Mouse (Mus musculus): ENCODE data around the gene Alpl. TPM values are rescaled to one million over a fixed set of nuclear protein-coding genes. Genes with fewer than 3 reads are reported as not detected.

The Alpl gene
- polyA plus RNA-seq (2015; fragmentation: Nextera tagmentation; extraction: Ambion mirVana), result 0.72 and 0.73 TPM in 2 replicates

- Histone ChIP-seq H3K27me3 (replicated peaks; ENCODE audit: control insufficient read depth, insufficient read depth, low read length) (peaks cover 31% of the 10 kb centered on the region), H3K27ac (ENCODE audit: low read depth, low read length) (no peak within 1 kb of the TSS), H3K4me2 (replicated peaks; ENCODE audit: low read depth) (peak within 1 kb of the TSS; percentile 67), H3K9ac (ENCODE audit: low read depth, low read length) (no peak within 1 kb of the TSS), H3K36me3 (ENCODE audit: control insufficient read depth, insufficient read depth) (no peaks in the 10 kb centered on the region), H3K4me3 (ENCODE audit: low read depth, low read length) (peak within 1 kb of the TSS; percentile 37), H3K9me3 (ENCODE audit: control insufficient read depth) (no peaks in the 10 kb centered on the region), H3K4me1 (replicated peaks; ENCODE audit: control insufficient read depth, insufficient read depth, low read length) (no peaks in the 10 kb centered on the region)
- 1% methylated on average over 74 of the region's 78 CpGs for WGBS
- peak; percentile 63 for ATAC-seq
- peak; percentile 76 for TF ChIP-seq CTCF (IDR thresholded peaks at IDR 0.05; ENCODE audit: low read depth)
These were observed at the start of gene Alpl for GRCm38 (mm10) chr4:137795611-137796557. TSS of gene Alpl (minus strand) at chr4:137796384.

- H3K4me3 ChIP-seq (ENCODE audit: low read depth, low read length), result no peak overlapping the region
- 17% methylated on average over 11 of the region's 11 CpGs for WGBS
- no peak overlapping the region for H3K4me2 ChIP-seq (replicated peaks; ENCODE audit: low read depth)
- no peak overlapping the region for H3K9ac ChIP-seq (ENCODE audit: low read depth, low read length)
- H3K27me3 ChIP-seq (replicated peaks; ENCODE audit: control insufficient read depth, insufficient read depth, low read length), result no peaks in the 10 kb centered on the region
- TF ChIP-seq CTCF (IDR thresholded peaks at IDR 0.05; ENCODE audit: low read depth), result peak; percentile 99
- no peaks in the 10 kb centered on the region for H3K36me3 ChIP-seq (ENCODE audit: control insufficient read depth, insufficient read depth)
- H3K9me3 ChIP-seq (ENCODE audit: control insufficient read depth), result 0 out of 2 replicates have a peak, but pooled peaks cover 2% of the 10 kb centered on the region
- no peaks in the 10 kb centered on the region for H3K4me1 ChIP-seq (replicated peaks; ENCODE audit: control insufficient read depth, insufficient read depth, low read length)
- no peak for ATAC-seq
- no peak overlapping the region for H3K27ac ChIP-seq (ENCODE audit: low read depth, low read length)
These were observed 48.5 kb upstream of the Alpl start for GRCm38 (mm10) chr4:137844656-137845055.

GRCm38 (mm10) chr4:137839452-137839851 is 43.3 kb upstream of the Alpl start:
- no peaks in the 10 kb centered on the region for H3K36me3 ChIP-seq (ENCODE audit: control insufficient read depth, insufficient read depth)
- no peak for TF ChIP-seq CTCF (IDR thresholded peaks at IDR 0.05; ENCODE audit: low read depth)
- no peaks in the 10 kb centered on the region for H3K9me3 ChIP-seq (ENCODE audit: control insufficient read depth)
- no peak overlapping the region for H3K4me2 ChIP-seq (replicated peaks; ENCODE audit: low read depth)
- H3K4me3 ChIP-seq (ENCODE audit: low read depth, low read length), result no peak overlapping the region
- no peak overlapping the region for H3K9ac ChIP-seq (ENCODE audit: low read depth, low read length)
- H3K4me1 ChIP-seq (replicated peaks; ENCODE audit: control insufficient read depth, insufficient read depth, low read length), result no peaks in the 10 kb centered on the region
- no peaks in the 10 kb centered on the region for H3K27me3 ChIP-seq (replicated peaks; ENCODE audit: control insufficient read depth, insufficient read depth, low read length)
- no peak for ATAC-seq
- 78% methylated on average over 5 of the region's 5 CpGs for WGBS
- H3K27ac ChIP-seq (ENCODE audit: low read depth, low read length), result no peak overlapping the region

- H3K4me1 ChIP-seq (replicated peaks; ENCODE audit: control insufficient read depth, insufficient read depth, low read length), result no peaks in the 10 kb centered on the region
- no peak for ATAC-seq
- H3K36me3 ChIP-seq (ENCODE audit: control insufficient read depth, insufficient read depth), result no peaks in the 10 kb centered on the region
- 85% methylated on average over 2 of the region's 2 CpGs for WGBS
- H3K4me2 ChIP-seq (replicated peaks; ENCODE audit: low read depth), result no peak overlapping the region
- no peak overlapping the region for H3K9ac ChIP-seq (ENCODE audit: low read depth, low read length)
- H3K27me3 ChIP-seq (replicated peaks; ENCODE audit: control insufficient read depth, insufficient read depth, low read length), result no peaks in the 10 kb centered on the region
- H3K27ac ChIP-seq (ENCODE audit: low read depth, low read length), result no peak overlapping the region
- no peaks in the 10 kb centered on the region for H3K9me3 ChIP-seq (ENCODE audit: control insufficient read depth)
- no peak for TF ChIP-seq CTCF (IDR thresholded peaks at IDR 0.05; ENCODE audit: low read depth)
- no peak overlapping the region for H3K4me3 ChIP-seq (ENCODE audit: low read depth, low read length)
These were observed 42.6 kb upstream of the Alpl start for GRCm38 (mm10) chr4:137838791-137839190.

GRCm38 (mm10) chr4:137837792-137838191 is 41.6 kb upstream of the Alpl start:
- no peak for TF ChIP-seq CTCF (IDR thresholded peaks at IDR 0.05; ENCODE audit: low read depth)
- Histone ChIP-seq H3K4me2 (replicated peaks; ENCODE audit: low read depth) (no peak overlapping the region), H3K4me3 (ENCODE audit: low read depth, low read length) (no peak overlapping the region), H3K36me3 (ENCODE audit: control insufficient read depth, insufficient read depth) (no peaks in the 10 kb centered on the region), H3K27me3 (replicated peaks; ENCODE audit: control insufficient read depth, insufficient read depth, low read length) (no peaks in the 10 kb centered on the region), H3K4me1 (replicated peaks; ENCODE audit: control insufficient read depth, insufficient read depth, low read length) (no peaks in the 10 kb centered on the region), H3K9ac (ENCODE audit: low read depth, low read length) (no peak overlapping the region), H3K27ac (ENCODE audit: low read depth, low read length) (no peak overlapping the region), H3K9me3 (ENCODE audit: control insufficient read depth) (no peaks in the 10 kb centered on the region)
- no peak for ATAC-seq
- 75% methylated on average over 8 of the region's 8 CpGs for WGBS

GRCm38 (mm10) chr4:137836741-137837140 is 40.6 kb upstream of the Alpl start:
- no peaks in the 10 kb centered on the region for H3K27me3 ChIP-seq (replicated peaks; ENCODE audit: control insufficient read depth, insufficient read depth, low read length)
- no peaks in the 10 kb centered on the region for H3K36me3 ChIP-seq (ENCODE audit: control insufficient read depth, insufficient read depth)
- no peak overlapping the region for H3K4me3 ChIP-seq (ENCODE audit: low read depth, low read length)
- H3K27ac ChIP-seq (ENCODE audit: low read depth, low read length), result no peak overlapping the region
- H3K9ac ChIP-seq (ENCODE audit: low read depth, low read length), result no peak overlapping the region
- no peak for ATAC-seq
- H3K4me2 ChIP-seq (replicated peaks; ENCODE audit: low read depth), result no peak overlapping the region
- no peak for TF ChIP-seq CTCF (IDR thresholded peaks at IDR 0.05; ENCODE audit: low read depth)
- 69% methylated on average over 5 of the region's 5 CpGs for WGBS
- H3K4me1 ChIP-seq (replicated peaks; ENCODE audit: control insufficient read depth, insufficient read depth, low read length), result no peaks in the 10 kb centered on the region
- no peaks in the 10 kb centered on the region for H3K9me3 ChIP-seq (ENCODE audit: control insufficient read depth)
